Mouse (Mus musculus) embryonic facial prominence, embryonic 13.5 days (tissue): ENCODE results near the gene Cdc42. TPM values are rescaled to one million over a fixed set of nuclear protein-coding genes. Genes with fewer than 3 reads are reported as not detected.

Source experiments
- ATAC-seq: fragments of 200-750 bp; cut with Nextera tagmentation; 2 replicates; pipeline ENCODE4 v1.8.0; 2017; ENCODE audit warnings: low read depth; ENCODE audit not compliant: insufficient number of reproducible peaks, insufficient read depth, low FRiP score, low TSS enrichment
- H3K27ac ChIP-seq: fragments of 300-500 bp; sonication (generic); 2 replicates; pipeline ENCODE4 v1.5.1; 2015; ENCODE audit warnings: moderate library complexity, mild to moderate bottlenecking, inconsistent platforms
- H3K27me3 ChIP-seq: fragments of 300-500 bp; sonication (generic); 2 replicates; pipeline ENCODE4 v1.6.1; 2015; ENCODE audit warnings: mild to moderate bottlenecking, inconsistent platforms
- H3K36me3 ChIP-seq: fragments of 300-500 bp; sonication (generic); 2 replicates; pipeline ENCODE4 v1.6.1; 2015; ENCODE audit warnings: mild to moderate bottlenecking, inconsistent platforms
- H3K4me1 ChIP-seq: fragments of 300-500 bp; sonication (generic); 2 replicates; pipeline ENCODE4 v1.6.1; 2015; ENCODE audit warnings: inconsistent platforms
- H3K4me2 ChIP-seq: fragments of 300-500 bp; sonication (generic); 2 replicates; pipeline ENCODE4 v1.6.1; 2015; ENCODE audit warnings: moderate library complexity, mild to moderate bottlenecking, inconsistent platforms
- H3K4me3 ChIP-seq: fragments of 300-500 bp; sonication (generic); 2 replicates; pipeline ENCODE4 v1.5.1; 2015; ENCODE audit warnings: mild to moderate bottlenecking, inconsistent platforms
- H3K9ac ChIP-seq: fragments of 300-500 bp; sonication (generic); 2 replicates; pipeline ENCODE4 v1.6.1; 2015; ENCODE audit warnings: mild to moderate bottlenecking, inconsistent platforms
- H3K9me3 ChIP-seq: fragments of 300-500 bp; sonication (generic); 2 replicates; pipeline ENCODE4 v1.6.1; 2016; ENCODE audit warnings: inconsistent platforms
- whole genome bisulfite sequencing: fragments of 180-500 bp; shearing (Covaris S2); methylation state at CpG from one replicate; pipeline ENCODE4 v1.1.7; 2015; ENCODE audit warnings: mixed read lengths; 5-methylcytosine and 5-hydroxymethylcytosine counted together
- polyA plus RNA-seq: library from polyadenylated mRNA; unstranded; fragments of >200 nt; fragmentation: Nextera tagmentation; extraction: Ambion mirVana; gene quantifications from 2 replicates; pipeline ENCODE4 v1.2.1, GENCODE M21; 2015

Gene Cdc42
- polyA plus RNA-seq, 1 experiment from 2014 or later, result 700 TPM

- ATAC-seq, result no peak
- no peaks in the 10 kb centered on the region for H3K36me3 ChIP-seq
- WGBS, result 2% methylated on average over 22 of the region's 22 CpGs
- H3K4me2 ChIP-seq, result peak overlapping the region; percentile 93
- peaks cover 93% of the 10 kb centered on the region for H3K27me3 ChIP-seq
- H3K27ac ChIP-seq, result peak overlapping the region; percentile 84
- H3K4me3 ChIP-seq, result peak overlapping the region; percentile 60
- peak overlapping the region; percentile 73 for H3K9ac ChIP-seq
- H3K4me1 ChIP-seq, result peaks cover 44% of the 10 kb centered on the region
- no peaks in the 10 kb centered on the region for H3K9me3 ChIP-seq
Measured at GRCm38 (mm10) chr4:137278144-137279040, 79.1 kb downstream of the Cdc42 start.

- Histone ChIP-seq H3K9ac (peak overlapping the region; percentile 73), H3K4me1 (peaks cover 37% of the 10 kb centered on the region), H3K27ac (peak overlapping the region; percentile 84), H3K9me3 (no peaks in the 10 kb centered on the region), H3K4me2 (peak overlapping the region; percentile 93), H3K4me3 (peak overlapping the region; percentile 60), H3K36me3 (no peaks in the 10 kb centered on the region), H3K27me3 (peaks cover 87% of the 10 kb centered on the region)
- no peak for ATAC-seq
- under 1% methylated on average over 51 of the region's 71 CpGs for WGBS
Measured at GRCm38 (mm10) chr4:137277600-137278143, 79.8 kb downstream of the Cdc42 start.

- Histone ChIP-seq H3K9me3 (no peaks in the 10 kb centered on the region), H3K4me2 (peak within 1 kb of the TSS; percentile 93), H3K36me3 (no peaks in the 10 kb centered on the region), H3K27me3 (peaks cover 81% of the 10 kb centered on the region), H3K4me1 (peaks cover 31% of the 10 kb centered on the region), H3K4me3 (peak within 1 kb of the TSS; percentile 60), H3K27ac (peak within 1 kb of the TSS; percentile 84), H3K9ac (peak within 1 kb of the TSS; percentile 73)
- under 1% methylated on average over 31 of the region's 45 CpGs for WGBS
- ATAC-seq, result peak; percentile 43
Measured at GRCm38 (mm10) chr4:137277166-137277513, 80.4 kb downstream of the Cdc42 start, which contains the start of gene Wnt4. Wnt4 (plus strand) TSS chr4:137277489.

- no peak for ATAC-seq
Measured at GRCm38 (mm10) chr4:137276443-137277165, 80.9 kb downstream of the Cdc42 start.

GRCm38 (mm10) chr4:137274304-137274703, 83.2 kb downstream of the Cdc42 start:
- Histone ChIP-seq H3K4me2 (no peak overlapping the region), H3K36me3 (no peaks in the 10 kb centered on the region), H3K9me3 (no peaks in the 10 kb centered on the region), H3K27me3 (peaks cover 54% of the 10 kb centered on the region), H3K27ac (no peak overlapping the region), H3K9ac (no peak overlapping the region), H3K4me3 (no peak overlapping the region), H3K4me1 (peaks cover 23% of the 10 kb centered on the region)
- 7% methylated on average over 6 of the region's 6 CpGs for WGBS
- ATAC-seq, result no peak

More at GRCm38 (mm10) chr4:137276443-137277165, 80.9 kb downstream of the Cdc42 start:
- Histone ChIP-seq H3K27ac (peak overlapping the region; percentile 48; the same call in 1 of the 2 replicates), H3K4me2 (peak overlapping the region; percentile 93), H3K27me3 (peaks cover 76% of the 10 kb centered on the region), H3K9me3 (no peaks in the 10 kb centered on the region), H3K36me3 (no peaks in the 10 kb centered on the region), H3K4me1 (peaks cover 30% of the 10 kb centered on the region), H3K4me3 (peak overlapping the region; percentile 60), H3K9ac (peak overlapping the region; percentile 73)
- 2% methylated on average over 46 of the region's 46 CpGs for WGBS

- Histone ChIP-seq H3K36me3 (no peaks in the 10 kb centered on the region), H3K4me3 (no peak overlapping the region), H3K9ac (no peak overlapping the region), H3K4me2 (no peak overlapping the region), H3K27ac (no peak overlapping the region), H3K27me3 (peaks cover 29% of the 10 kb centered on the region), H3K4me1 (peaks cover 5% of the 10 kb centered on the region), H3K9me3 (no peaks in the 10 kb centered on the region)
- WGBS, result 68% methylated on average over 8 of the region's 8 CpGs
- no peak for ATAC-seq
Measured at GRCm38 (mm10) chr4:137271856-137272255, 85.7 kb downstream of the Cdc42 start.

Other genes starting within 250 kb of the Cdc42 start
- 5.0 and 6.7 TPM in 2 replicates for gene Wnt4, start 80.2 kb downstream of the Cdc42 start, polyA plus RNA-seq
- not detected in 2 replicates for gene Cela3a, start 52.1 kb upstream of the Cdc42 start, polyA plus RNA-seq
- gene Cela3b, start 72.8 kb upstream of the Cdc42 start, polyA plus RNA-seq, result 0.29 TPM in 1 of 2 replicates, not detected in the other
- not detected in 2 replicates for gene 1700013G24Rik, start 95.6 kb upstream of the Cdc42 start, polyA plus RNA-seq
- gene Hspg2, start 111.0 kb upstream of the Cdc42 start, polyA plus RNA-seq, result 28.2 and 30.0 TPM in 2 replicates
- not detected in 2 replicates for gene Ldlrad2, start 216.8 kb upstream of the Cdc42 start, polyA plus RNA-seq
- gene Usp48, start 236.0 kb upstream of the Cdc42 start, polyA plus RNA-seq, result 83.3 and 86.5 TPM in 2 replicates